Mouse (Mus musculus) heart, postnatal 14 days (tissue): Measurements from ENCODE around the gene Hcn4. TPM values are rescaled to one million over a fixed set of nuclear protein-coding genes. Genes with fewer than 3 reads are reported as not detected.

Experiments used
- DNase-seq, 2 experiments: peaks; one replicate each; pipeline ENCODE4 v3.0.0; 2021 to 2022
- intact Hi-C: fragments of 180-260 bp; cut with DNase I; formaldehyde crosslinking; loops from one replicate; pipeline ENCODE4 v1.15.1; 2025
- long read RNA-seq, 2 experiments: library from polyadenylated mRNA; stranded (forward); transcript quantifications; one replicate each; pipeline ENCODE4 v2.0.0; 2021
- total RNA-seq, 2 experiments: library from RNA; stranded (reverse); gene quantifications; 2 replicates each; pipeline ENCODE4 v1.2.3; 2021

Hcn4 gene
- 1 to 10 TPM; 4.6 to 6.9 TPM for total RNA-seq
- long read RNA-seq, experiment 1, partial matches to known transcripts, result 0 of 2 reads
- long read RNA-seq, experiment 1, other reads (novel, unspliced or antisense), result 2 of 2 reads
- long read RNA-seq, experiment 2, result 0 reads

DNA sequence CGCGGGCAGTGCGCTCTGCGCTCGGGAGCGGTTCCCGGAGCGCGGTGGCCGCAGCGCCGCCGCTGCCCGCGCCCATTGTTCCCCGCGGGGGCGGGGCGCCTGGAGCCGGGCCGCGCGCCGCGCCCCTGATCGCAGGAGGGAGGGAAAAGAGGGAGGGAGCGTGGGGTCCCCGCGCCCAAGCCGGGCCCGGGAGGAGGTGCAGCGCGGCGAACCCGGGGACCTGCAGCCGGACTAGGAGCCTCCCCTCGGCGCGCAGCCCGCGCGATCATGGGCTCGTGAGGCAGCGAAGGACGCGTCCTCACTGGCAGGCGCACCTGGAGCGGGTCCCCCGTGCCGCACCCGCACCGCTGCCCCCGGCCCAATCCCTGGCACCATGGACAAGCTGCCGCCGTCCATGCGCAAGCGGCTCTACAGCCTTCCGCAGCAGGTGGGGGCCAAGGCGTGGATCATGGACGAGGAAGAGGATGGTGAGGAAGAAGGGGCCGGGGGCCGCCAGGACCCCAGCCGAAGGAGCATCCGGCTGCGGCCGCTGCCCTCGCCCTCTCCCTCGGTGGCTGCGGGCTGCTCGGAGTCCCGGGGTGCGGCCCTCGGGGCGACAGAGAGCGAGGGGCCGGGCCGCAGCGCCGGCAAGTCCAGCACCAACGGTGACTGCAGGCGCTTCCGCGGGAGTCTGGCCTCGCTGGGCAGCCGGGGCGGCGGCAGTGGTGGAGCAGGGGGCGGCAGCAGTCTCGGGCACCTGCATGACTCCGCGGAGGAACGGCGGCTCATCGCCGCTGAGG lies at the start of gene Hcn4:
TSS of gene Hcn4 (plus strand) at position 274 of the 779 bp plus-strand sequence.
- DNase-seq, result peak in 1 of 2 experiments; percentile 33
- intact Hi-C loops, result no loop called here

DNA sequence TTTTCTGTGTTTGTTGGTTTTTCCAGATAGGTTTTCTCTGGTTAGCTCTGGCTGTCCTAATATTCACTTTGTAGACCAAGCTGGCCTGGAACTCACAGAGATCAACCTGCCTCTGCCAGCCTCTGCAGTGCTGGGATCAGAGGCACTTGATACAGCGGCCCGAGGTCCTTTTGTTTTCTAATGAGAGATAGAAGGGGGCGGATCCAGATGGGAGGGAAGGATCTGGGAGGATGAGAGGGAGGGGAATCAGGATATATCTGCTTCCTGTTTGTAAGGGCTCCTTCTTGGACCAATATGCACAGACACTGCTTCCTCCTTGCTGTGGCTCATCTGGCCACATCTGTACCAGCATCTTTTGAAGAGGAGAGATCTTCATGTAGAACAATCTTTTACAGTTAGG lies 48.5 kb upstream of the Hcn4 start:
- DNase-seq, result no peak
- intact Hi-C loops, result loop anchor here (10.0 kb wide), 1 partner anchor 100 kb away; no protein-coding TSS in a partner anchor

DNA sequence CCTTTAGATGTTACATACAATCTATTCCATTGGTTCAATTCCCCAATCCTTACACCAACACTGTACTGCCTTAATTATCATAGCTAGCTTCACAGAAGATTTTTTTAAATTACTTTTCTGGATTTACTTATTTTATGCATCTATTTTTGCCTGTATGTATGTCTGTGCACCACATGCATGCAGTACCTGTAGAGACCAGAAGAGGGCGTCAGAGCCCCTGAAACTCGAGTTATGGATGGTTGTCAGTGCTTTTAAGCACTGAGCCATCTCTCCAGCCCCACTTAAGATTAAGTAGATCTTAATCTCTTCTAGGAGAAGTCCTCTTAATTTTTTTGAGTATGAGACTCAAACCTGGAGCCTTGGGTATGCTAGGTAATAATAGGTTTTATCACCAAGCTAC lies 47.8 kb upstream of the Hcn4 start:
- intact Hi-C loops, result loop anchor here (10.0 kb wide), 1 partner anchor 99 kb away; no protein-coding TSS in a partner anchor
- no peak for DNase-seq

DNA sequence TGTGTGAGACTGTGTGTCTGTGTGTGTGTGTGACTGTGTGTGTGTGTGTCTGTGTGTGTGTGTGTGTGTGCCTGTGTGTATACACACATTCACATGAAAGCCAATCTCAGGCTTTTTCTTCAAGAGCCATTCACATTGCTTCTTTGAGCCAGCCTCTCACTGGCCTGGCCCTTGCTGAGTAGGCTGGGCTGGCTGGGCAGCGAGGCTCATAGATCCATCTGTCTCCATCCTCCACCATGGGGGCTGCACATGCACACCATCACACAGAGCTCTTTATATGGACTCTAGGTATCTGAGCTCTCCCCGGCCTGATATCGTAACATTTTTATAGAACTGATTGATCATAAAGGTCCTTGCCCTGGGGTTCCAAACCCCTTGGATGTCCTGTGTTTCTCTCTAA lies 33.7 kb upstream of the Hcn4 start:
- intact Hi-C loops, result no loop called here
- DNase-seq, result no peak

DNA sequence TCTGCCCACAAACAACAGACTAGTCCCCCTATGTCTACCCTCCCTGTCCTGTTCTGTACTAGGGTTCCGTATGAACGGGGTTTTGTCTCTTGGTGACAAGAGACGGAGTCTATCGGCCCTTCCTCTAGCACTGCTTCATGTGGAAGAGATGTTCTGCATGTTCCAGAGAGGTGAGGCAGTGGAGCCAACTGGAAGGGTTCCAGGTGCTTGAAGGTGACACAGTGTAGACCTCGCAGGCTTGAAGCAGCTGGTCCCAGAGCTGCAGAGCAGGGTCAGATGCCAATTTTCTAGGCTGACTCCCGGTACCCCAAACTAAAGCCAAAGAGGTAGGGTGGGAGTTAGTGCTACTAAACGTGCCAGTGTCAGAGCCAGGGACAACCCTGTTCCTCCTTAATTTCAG lies 25.1 kb upstream of the Hcn4 start:
- intact Hi-C loops, result no loop called here
- DNase-seq, result peak in 1 of 2 experiments; percentile 37

DNA sequence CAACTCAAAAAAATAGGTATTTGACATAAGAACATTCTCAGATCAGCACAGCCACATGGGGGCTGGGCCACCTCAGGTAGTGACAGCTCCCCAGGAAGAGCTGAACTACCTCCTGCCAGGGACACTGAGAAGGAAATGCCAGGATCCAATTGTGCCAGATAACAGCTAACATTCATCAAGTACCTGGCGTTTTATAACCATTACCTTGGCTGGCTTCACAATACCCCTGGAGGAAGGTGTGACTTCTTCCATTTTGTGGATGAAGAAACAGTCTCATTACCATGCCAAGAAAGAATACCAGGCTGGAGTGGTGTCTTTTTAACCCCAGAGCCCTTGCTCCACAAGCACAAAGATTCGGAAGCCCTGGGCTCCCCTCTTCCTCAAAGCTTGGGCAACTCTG lies 21.8 kb upstream of the Hcn4 start:
- no peak for DNase-seq
- intact Hi-C loops, result no loop called here

DNA sequence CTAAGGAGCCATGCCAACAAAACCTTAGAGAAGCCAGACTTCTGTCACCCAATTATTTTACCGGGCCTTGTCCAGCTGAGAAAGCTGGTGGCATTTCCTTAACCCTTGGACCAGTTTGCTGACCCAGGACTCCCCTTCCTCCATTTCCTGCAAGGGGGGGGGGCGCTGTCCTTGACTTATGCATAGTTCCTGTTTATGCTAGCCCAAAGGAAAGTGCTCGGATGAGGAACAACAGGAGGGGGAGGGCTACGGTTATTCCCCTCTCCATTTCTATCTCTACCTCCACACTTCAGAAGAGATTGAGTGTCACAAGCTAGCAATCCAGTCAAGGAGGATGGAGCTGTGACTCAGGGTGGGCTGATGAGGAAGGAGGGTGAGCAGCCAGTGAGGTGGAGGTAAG lies 20.9 kb upstream of the Hcn4 start:
- intact Hi-C loops, result no loop called here
- DNase-seq, result no peak

DNA sequence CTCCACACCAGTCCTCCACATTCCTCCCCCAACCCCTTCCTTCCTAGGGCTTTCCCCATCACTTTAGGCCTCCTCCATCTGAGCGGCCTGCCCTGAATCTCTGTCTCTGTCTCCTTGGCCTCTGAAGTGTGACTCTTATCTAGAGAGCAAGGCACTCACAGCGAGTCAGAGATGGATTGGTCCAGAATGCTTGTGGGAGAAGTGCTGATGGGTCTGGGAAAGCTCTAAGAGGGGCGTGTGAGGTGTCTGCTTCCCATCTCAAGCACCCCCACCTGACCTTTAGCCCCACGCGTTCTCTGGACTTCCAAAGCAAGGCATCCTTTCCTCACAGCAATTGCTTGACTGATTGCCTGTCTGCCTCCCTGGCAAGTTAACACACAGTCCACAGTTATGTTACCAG lies 20.4 kb upstream of the Hcn4 start:
- intact Hi-C loops, result no loop called here
- no peak for DNase-seq

DNA sequence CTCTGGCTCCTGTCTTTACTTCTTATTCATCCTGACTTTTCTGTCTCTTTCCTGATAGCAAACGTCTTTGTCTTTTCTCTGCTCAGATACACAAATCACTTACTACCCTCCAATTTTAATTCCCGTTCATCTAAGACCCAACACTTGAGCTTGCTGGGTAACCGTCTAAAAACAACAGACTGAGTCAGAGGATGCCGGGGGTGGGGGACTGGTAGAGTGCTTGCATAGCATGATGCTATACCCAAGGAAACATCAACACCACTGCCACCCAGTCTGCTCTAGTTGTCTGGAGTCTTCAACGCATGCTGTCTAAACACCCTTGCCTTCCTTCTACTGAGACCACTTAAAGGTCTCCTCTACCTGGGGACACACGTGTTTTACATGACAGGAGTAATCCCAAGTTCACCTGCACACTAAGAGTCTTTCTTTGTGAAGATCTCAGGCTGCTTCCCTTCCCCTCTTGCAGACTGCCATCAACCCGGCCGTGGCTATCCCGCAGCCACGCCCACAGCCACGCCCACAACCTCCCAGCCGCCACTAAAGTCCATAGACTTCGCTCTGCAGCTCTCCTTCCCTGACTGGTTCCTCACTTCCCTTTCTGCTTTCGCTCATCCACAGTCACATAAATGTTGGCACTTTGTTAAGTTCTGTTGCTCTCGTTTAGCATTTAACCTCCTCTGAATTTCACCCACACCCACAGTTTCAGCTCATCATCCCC lies 17.5 kb upstream of the Hcn4 start:
- peak; percentile 70 to 73 for DNase-seq
- intact Hi-C loops, result no loop called here

DNA sequence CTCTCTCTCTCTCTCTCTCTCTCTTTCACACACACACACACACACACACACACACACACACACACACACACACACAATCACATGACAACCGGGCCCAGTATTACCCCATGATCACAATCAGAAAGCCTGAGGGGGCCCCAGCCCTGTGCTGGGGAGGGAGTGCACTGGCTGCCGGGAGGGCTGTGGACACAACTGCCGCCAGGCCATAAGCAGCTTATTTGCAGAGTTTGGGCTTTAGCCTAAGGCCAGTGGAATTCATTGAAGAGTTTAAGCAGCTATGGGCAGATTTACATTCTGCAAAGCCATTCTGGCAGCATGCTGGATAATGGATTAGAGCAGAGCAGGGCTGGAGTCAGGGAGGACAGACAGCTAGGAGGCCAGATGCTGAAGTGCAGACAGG lies 12.0 kb upstream of the Hcn4 start:
- DNase-seq, result no peak
- intact Hi-C loops, result no loop called here

DNA sequence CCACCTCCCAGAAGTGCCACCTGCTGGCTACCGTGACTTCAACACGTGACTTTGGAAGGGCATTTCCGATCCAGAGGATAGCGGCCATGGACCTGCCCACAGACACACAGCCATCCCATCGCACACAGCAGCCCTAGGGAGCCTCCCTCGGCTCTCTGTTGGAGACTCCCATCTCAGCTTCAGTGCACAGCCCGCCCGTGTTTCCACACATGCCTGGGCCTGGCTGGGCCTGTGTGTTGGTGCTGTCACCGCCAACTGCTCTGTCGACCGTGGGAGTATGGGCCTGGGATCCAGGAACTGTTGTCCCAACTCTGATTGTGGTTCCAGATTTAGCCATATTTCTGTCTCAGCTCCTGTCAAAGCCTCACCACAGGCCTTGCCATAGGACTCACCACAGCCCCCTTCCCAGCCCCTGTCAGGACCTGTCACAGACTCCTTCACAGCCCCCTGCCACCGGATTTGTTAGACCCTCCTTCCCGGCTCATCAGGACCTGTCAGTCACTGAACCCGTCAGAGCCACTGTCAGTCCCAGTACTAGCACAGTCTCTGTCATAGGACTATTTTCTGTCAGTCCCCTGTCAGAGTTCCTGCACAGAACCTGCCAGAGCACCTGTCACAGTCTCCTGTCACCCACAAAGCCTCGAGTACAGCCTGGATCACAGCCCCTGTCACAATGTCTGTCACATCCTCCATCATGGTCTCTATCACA lies 7.5 kb upstream of the Hcn4 start:
- intact Hi-C loops, result no loop called here
- DNase-seq, result no peak

DNA sequence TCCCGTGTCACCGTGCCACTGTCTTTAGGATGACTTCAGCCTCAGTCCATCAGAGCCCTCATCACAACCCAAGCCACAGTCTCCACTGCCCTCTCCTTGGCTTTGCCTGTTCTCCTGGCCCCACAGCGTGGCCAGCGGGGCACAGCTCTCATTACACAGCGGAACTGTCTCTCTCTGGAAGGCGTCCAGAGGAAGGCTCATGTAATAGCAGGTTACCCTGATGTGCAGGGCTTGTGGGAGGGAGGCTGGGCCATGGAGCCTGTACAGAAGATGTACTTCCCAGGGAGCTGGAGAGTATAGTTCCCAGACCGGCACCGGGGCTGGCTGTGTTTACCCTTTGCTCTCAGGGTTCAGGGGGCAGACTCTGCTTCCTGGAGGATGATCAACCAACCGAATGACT lies 6.8 kb upstream of the Hcn4 start:
- intact Hi-C loops, result no loop called here
- no peak for DNase-seq

DNA sequence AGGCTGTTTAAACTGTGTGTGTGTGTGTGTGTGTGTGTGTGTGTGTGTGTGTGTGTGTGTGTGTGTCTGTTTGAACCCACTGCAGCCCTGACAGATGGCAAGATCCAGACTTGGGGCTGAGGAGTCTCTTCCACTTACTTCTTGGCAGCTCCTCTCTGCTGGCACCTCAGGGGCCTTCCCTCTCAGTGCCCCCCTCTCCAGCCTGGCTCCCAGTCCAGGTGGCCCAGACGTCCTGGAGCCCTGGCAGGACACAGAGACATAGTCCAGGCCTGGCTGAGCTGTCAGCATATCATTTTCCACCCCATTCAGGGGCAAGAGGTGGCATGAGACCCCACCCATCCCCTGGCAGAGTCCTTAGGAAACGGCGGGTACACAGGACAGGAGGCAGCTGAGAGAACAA lies 5.5 kb upstream of the Hcn4 start:
- intact Hi-C loops, result no loop called here
- peak; percentile 39 to 45 for DNase-seq

DNA sequence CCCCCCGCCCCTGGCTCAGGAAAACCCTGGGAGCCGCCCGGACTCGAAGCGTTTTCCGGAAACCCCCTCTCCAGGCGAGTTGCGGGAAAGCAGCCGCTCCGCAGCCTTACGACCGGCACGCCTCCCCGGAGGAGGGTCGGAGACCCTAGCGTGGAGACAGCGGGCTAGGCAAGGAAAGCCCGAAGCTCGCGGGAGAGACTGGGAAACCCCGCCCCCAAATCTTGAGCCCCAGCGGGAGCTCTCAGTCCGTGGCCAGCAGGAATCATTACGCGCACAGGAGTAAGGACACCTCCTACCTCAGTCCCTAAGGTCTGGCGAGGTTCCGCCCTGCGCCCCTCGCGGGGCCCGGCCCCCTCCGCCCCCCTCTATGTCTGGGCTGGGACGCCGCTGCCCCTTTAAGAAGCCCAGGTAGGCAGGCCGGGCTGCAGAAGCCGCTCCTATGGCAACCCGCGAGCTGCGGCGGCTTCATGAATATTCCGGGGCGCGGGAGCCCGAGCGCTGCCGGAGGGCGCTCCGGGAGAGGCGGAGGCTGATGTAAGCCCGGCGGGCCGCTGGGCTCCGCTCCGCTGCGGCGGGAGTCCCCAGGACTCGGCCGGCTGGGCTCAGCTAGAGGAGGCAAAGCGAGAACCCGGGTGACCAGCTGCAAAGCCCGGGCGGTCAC lies 651 bp upstream of the Hcn4 start:
- intact Hi-C loops, result no loop called here

DNA sequence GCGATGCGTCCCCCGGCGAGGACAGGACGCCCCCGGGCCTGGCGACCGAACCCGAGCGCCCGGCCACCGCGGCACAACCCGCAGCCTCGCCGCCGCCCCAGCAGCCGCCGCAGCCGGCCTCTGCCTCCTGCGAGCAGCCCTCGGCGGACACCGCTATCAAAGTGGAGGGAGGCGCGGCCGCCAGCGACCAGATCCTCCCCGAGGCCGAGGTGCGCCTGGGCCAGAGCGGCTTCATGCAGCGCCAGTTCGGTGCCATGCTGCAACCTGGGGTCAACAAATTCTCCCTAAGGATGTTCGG lies 655 bp downstream of the Hcn4 start:
- DNase-seq, result no peak
- intact Hi-C loops, result no loop called here

More for the DNA sequence above, 651 bp upstream of the Hcn4 start:
- peak; percentile 43 to 51 for DNase-seq

DNA sequence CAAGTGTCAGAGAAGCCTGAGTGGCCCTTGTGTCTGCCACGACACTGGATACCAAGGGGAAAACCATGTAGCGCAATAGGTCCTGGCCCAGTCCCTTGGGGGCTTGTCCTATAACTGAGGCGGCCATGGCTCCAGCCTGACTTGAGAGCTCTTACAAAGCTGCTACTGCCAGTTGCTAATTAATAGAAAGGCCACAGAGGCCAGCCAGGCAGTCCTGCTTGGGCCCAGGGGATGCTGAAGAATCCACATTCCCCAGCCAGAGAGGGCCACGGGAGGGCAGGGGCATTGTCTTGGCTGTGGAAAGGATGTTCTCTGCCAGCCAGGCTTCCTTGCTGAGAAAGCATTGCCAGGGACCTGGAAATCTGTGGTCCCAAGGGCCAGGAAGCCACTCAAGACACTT lies 6.4 kb downstream of the Hcn4 start:
- DNase-seq, result no peak
- intact Hi-C loops, result no loop called here

DNA sequence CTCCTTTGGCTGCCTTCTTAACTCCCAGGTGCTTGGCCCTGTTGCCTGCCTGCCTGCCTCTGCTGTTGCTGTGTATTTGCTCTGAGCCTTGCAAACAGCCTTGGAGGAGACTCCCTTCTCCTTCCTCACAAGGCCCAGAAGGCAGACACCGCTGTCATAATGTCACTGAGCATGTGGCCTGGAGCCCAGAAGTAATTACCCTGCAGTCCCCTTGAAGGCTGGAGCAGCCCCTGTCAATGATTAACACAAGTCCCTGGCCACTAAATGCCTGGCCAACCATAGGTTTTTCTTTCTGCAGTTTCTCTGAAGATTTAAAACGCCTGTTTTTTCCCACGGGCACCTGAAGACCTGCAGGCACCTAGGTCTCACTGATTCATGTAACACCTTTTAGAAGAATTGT lies 9.7 kb downstream of the Hcn4 start:
- DNase-seq, result no peak

DNA sequence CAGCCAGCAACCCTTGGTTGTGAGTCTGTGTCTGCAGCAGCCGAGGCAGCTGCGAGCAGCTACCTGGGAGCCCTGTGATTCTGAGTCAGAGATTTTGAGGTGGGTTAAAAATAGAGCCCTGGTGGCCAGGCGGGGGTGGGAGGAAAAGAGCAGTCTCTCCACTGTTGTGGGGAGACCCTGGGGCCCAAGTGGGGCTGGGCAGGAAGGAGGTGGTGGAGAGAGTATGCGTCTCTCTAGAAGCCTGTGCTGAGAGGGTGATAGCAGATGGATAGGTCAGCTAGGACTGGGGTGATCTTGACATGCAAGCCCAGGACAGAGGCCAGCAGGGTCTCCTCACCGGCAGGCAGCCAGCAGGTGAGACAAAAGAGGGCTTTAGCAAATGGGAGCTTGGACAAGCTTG lies 14.0 kb downstream of the Hcn4 start:
- no peak for DNase-seq
- intact Hi-C loops, result no loop called here

More for the DNA sequence above, 9.7 kb downstream of the Hcn4 start:
- intact Hi-C loops, result no loop called here

DNA sequence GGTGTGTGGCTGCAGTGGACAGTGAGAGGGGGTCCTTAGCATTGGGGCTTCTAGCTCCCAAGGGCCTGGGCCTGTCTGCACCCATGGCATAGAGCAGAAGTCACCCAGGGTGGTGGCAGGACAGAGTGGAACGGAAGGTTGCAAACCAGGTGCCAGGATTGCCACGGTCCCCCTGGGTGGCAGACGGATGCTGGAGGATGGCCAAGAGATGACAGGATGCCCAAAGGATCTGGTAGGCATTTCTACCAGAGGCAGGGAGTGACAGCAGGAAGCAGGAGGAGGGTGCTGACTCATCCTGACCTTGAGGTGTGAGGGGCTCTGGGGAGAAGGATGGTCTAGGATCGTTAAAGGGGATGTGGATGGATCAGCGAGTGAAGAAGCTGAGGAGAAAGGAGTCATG lies 15.3 kb downstream of the Hcn4 start:
- DNase-seq, result no peak
- intact Hi-C loops, result no loop called here

DNA sequence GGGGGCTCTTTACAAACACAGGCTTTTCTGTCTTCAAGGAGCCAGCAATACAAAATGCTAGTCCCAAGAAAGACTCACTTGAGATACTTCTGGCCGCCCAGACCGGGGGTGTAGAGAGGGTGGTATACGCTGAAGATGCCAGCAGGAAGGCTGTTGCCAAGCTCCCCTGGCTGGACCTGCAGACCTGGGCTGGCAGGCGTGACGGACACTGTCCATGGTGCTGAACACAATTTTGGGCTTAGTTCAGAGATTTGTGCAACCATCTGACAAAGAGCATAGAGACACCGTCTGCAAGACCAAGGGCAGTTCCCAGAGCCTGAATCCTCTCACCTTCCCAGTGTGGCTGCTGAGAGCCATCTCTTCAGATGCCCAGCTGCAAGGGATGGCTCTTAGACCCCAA lies 18.4 kb downstream of the Hcn4 start:
- peak; percentile 55 to 71 for DNase-seq
- intact Hi-C loops, result no loop called here

DNA sequence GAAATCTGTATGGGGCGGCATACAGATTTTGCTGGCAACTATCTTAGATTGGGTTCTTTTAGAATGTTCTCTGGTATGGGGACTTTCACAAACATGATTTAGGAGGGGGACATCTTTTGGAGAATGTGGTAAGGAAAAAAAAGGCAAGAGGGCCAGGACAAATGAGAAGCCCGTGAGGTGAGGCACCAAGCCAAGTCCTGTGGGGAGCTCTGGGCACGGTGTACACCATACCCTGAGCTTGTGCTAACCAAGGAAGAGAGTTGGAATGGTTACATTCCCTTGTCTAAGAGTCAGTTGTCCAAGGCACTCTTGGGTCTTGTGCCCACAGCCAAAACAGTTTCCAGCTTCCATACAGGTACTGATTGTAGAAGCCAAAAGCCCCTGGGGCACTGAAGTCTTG lies 21.4 kb downstream of the Hcn4 start:
- DNase-seq, result no peak
- intact Hi-C loops, result no loop called here
